Mouse (Mus musculus) hindbrain, postnatal 0 days (tissue): Measurements from ENCODE around the gene Olfr1511. TPM values are rescaled to one million over a fixed set of nuclear protein-coding genes. Genes with fewer than 3 reads are reported as not detected.

Source experiments
- ATAC-seq: fragments of 200-750 bp; cut with Nextera tagmentation; 2 replicates; pipeline ENCODE4 v1.8.0; 2017; ENCODE audit warnings: mild to moderate bottlenecking, moderate TSS enrichment, moderate library complexity
- DNase-seq: peaks from one replicate; pipeline ENCODE4 v3.0.0-alpha.2; 2015; ENCODE audit warnings: low spot score
- H3K27ac ChIP-seq: fragments of 300-500 bp; sonication (generic); 2 replicates; pipeline ENCODE4 v1.5.1; 2014; ENCODE audit warnings: mild to moderate bottlenecking
- H3K27me3 ChIP-seq: fragments of 300-500 bp; sonication (generic); 2 replicates; pipeline ENCODE4 v1.6.1; 2014; ENCODE audit warnings: low read length, mixed read lengths; ENCODE audit not compliant: insufficient read depth
- H3K36me3 ChIP-seq: fragments of 300-500 bp; sonication (generic); 2 replicates; pipeline ENCODE4 v1.6.1; 2014; ENCODE audit warnings: low read length, mixed read lengths; ENCODE audit not compliant: insufficient read depth
- H3K4me1 ChIP-seq: fragments of 300-500 bp; sonication (generic); 2 replicates; pipeline ENCODE4 v1.6.1; 2014; ENCODE audit warnings: antibody characterized with exemption, low read length, mixed read lengths; ENCODE audit not compliant: insufficient read depth
- H3K4me2 ChIP-seq: fragments of 300-500 bp; sonication (generic); 2 replicates; pipeline ENCODE4 v1.6.1; 2014; ENCODE audit warnings: low read depth, mild to moderate bottlenecking, low read length, moderate library complexity, mixed read lengths
- H3K4me3 ChIP-seq: fragments of 300-500 bp; sonication (generic); 2 replicates; pipeline ENCODE4 v1.5.1; 2014; ENCODE audit warnings: low read length
- H3K9ac ChIP-seq: fragments of 300-500 bp; sonication (generic); replicated peaks from 2 replicates; pipeline ENCODE4 v1.6.1; 2014; ENCODE audit warnings: mild to moderate bottlenecking, low read length, moderate library complexity, mixed read lengths
- H3K9me3 ChIP-seq: fragments of 300-500 bp; sonication (generic); 2 replicates; pipeline ENCODE4 v1.6.1; 2016; ENCODE audit warnings: low read length, mixed read lengths
- CTCF ChIP-seq: IDR thresholded peaks from 2 replicates; pipeline ENCODE4 v1.5.1; 2016; ENCODE audit warnings: antibody characterized with exemption, control low read depth, low read depth
- WGBS: fragments of 180-500 bp; shearing (Covaris S2); extraction: QIAGEN DNeasy Blood & Tissue Kit; methylation state at CpG from one replicate; pipeline ENCODE4 v1.1.7; 2014; 5-methylcytosine and 5-hydroxymethylcytosine counted together
- polyA plus RNA-seq: library from polyadenylated mRNA; unstranded; fragments of >200 nt; fragmentation: Nextera tagmentation; extraction: Ambion mirVana; gene quantifications from 2 replicates; pipeline ENCODE4 v1.2.1, GENCODE M21; 2015
- total RNA-seq: library from RNA; depleted of rRNA; stranded (reverse); fragments of >200 nt; gene quantifications from 2 replicates; pipeline ENCODE4 v1.2.3, GENCODE M21; 2014; rRNA removed

Olfr1511 gene
- total and polyA plus RNA-seq, 2 experiments from 2014 or later: 0.23 TPM; not detected in 1

GRCm38 (mm10) chr14:52379068-52379467 lies 18.1 kb downstream of the Olfr1511 start, which contains the start of gene Olfr1512:
Gene Olfr1512, minus strand, starts transcription at chr14:52379168.
- no peak for ATAC-seq

GRCm38 (mm10) chr14:52368741-52369140 lies 28.4 kb downstream of the Olfr1511 start:
- Histone ChIP-seq H3K4me3 (no peak overlapping the region), H3K27me3 (no peaks in the 10 kb centered on the region), H3K9ac (no peak overlapping the region), H3K36me3 (no peaks in the 10 kb centered on the region), H3K9me3 (no peaks in the 10 kb centered on the region), H3K27ac (no peak overlapping the region), H3K4me1 (no peaks in the 10 kb centered on the region), H3K4me2 (no peak overlapping the region)
- ATAC-seq (no peak), DNase-seq (no peak)
- 93% methylated on average over 3 of the region's 3 CpGs for WGBS
- TF ChIP-seq CTCF: no peak

More at GRCm38 (mm10) chr14:52379068-52379467, 18.1 kb downstream of the Olfr1511 start, which contains the start of gene Olfr1512:
- Histone ChIP-seq H3K4me3 (no peak within 1 kb of the TSS), H3K36me3 (no peaks in the 10 kb centered on the region), H3K9ac (no peak within 1 kb of the TSS), H3K27me3 (no peaks in the 10 kb centered on the region), H3K4me2 (no peak within 1 kb of the TSS), H3K27ac (no peak within 1 kb of the TSS), H3K9me3 (no peaks in the 10 kb centered on the region), H3K4me1 (no peaks in the 10 kb centered on the region)
- no peak for DNase-seq
- no peak for TF ChIP-seq CTCF
- WGBS: 76% methylated on average over 2 of the region's 2 CpGs

GRCm38 (mm10) chr14:52356308-52356707 lies 40.9 kb downstream of the Olfr1511 start, which contains the start of gene Olfr1513:
Gene Olfr1513, minus strand, starts transcription at chr14:52356408.
- WGBS: 76% methylated on average over 4 of the region's 4 CpGs
- no peak within 1 kb of the TSS for H3K9ac ChIP-seq
- no peaks in the 10 kb centered on the region for H3K9me3 ChIP-seq
- no peak within 1 kb of the TSS for H3K4me3 ChIP-seq
- DNase-seq: no peak
- ATAC-seq: no peak
- H3K4me2 ChIP-seq: no peak within 1 kb of the TSS
- H3K27me3 ChIP-seq: no peaks in the 10 kb centered on the region
- no peaks in the 10 kb centered on the region for H3K36me3 ChIP-seq
- no peak for TF ChIP-seq CTCF
- H3K4me1 ChIP-seq: no peaks in the 10 kb centered on the region
- H3K27ac ChIP-seq: no peak within 1 kb of the TSS

Other genes with a start within 250 kb of the Olfr1511 start
- gene Supt16, start 200.0 kb downstream of the Olfr1511 start, total RNA-seq: 28.2 and 28.4 TPM in 2 replicates
- gene Supt16, start 200.0 kb downstream of the Olfr1511 start, polyA plus RNA-seq: 43.5 and 43.8 TPM in 2 replicates
- 71.2 and 83.0 TPM in 2 replicates for gene Chd8, start 139.6 kb downstream of the Olfr1511 start, total RNA-seq
- 32.6 and 32.9 TPM in 2 replicates for gene Chd8, start 139.6 kb downstream of the Olfr1511 start, polyA plus RNA-seq
- gene Tox4, start 118.2 kb downstream of the Olfr1511 start, total RNA-seq: 61.0 and 62.1 TPM in 2 replicates
- gene Tox4, start 118.2 kb downstream of the Olfr1511 start, polyA plus RNA-seq: 41.9 and 45.6 TPM in 2 replicates
- 43.9 and 45.5 TPM in 2 replicates for gene Rab2b, start 117.8 kb downstream of the Olfr1511 start, total RNA-seq
- 38.8 and 48.5 TPM in 2 replicates for gene Rab2b, start 117.8 kb downstream of the Olfr1511 start, polyA plus RNA-seq
- gene Mettl3, start 92.3 kb downstream of the Olfr1511 start, total RNA-seq: 19.9 and 22.5 TPM in 2 replicates
- 23.2 and 23.6 TPM in 2 replicates for gene Mettl3, start 92.3 kb downstream of the Olfr1511 start, polyA plus RNA-seq
- gene Sall2, start 68.6 kb downstream of the Olfr1511 start, total RNA-seq: 96.4 and 105 TPM in 2 replicates
- gene Sall2, start 68.6 kb downstream of the Olfr1511 start, polyA plus RNA-seq: 30.4 and 31.3 TPM in 2 replicates
- gene Olfr1513, start 41.0 kb downstream of the Olfr1511 start, total RNA-seq: not detected in 2 replicates
- not detected in 2 replicates for gene Olfr1513, start 41.0 kb downstream of the Olfr1511 start, polyA plus RNA-seq
- gene Olfr1512, start 18.2 kb downstream of the Olfr1511 start, total RNA-seq: not detected in 2 replicates
- not detected in 2 replicates for gene Olfr1512, start 18.2 kb downstream of the Olfr1511 start, polyA plus RNA-seq
- not detected in 2 replicates for gene Olfr1510, start 17.0 kb upstream of the Olfr1511 start, total RNA-seq
- gene Olfr1510, start 17.0 kb upstream of the Olfr1511 start, polyA plus RNA-seq: not detected in 2 replicates
- not detected in 2 replicates for gene Olfr1509, start 45.6 kb upstream of the Olfr1511 start, total RNA-seq
- not detected in 2 replicates for gene Olfr1509, start 45.6 kb upstream of the Olfr1511 start, polyA plus RNA-seq
- not detected in 2 replicates for gene Olfr1508, start 70.1 kb upstream of the Olfr1511 start, total RNA-seq
- gene Olfr1508, start 70.1 kb upstream of the Olfr1511 start, polyA plus RNA-seq: not detected in 2 replicates
- not detected in 2 replicates for gene Olfr1507, start 98.4 kb upstream of the Olfr1511 start, total RNA-seq
- not detected in 2 replicates for gene Olfr1507, start 98.4 kb upstream of the Olfr1511 start, polyA plus RNA-seq